Mouse (Mus musculus): ENCODE measurements around the gene Glg1.

Glg1 gene

DNA sequence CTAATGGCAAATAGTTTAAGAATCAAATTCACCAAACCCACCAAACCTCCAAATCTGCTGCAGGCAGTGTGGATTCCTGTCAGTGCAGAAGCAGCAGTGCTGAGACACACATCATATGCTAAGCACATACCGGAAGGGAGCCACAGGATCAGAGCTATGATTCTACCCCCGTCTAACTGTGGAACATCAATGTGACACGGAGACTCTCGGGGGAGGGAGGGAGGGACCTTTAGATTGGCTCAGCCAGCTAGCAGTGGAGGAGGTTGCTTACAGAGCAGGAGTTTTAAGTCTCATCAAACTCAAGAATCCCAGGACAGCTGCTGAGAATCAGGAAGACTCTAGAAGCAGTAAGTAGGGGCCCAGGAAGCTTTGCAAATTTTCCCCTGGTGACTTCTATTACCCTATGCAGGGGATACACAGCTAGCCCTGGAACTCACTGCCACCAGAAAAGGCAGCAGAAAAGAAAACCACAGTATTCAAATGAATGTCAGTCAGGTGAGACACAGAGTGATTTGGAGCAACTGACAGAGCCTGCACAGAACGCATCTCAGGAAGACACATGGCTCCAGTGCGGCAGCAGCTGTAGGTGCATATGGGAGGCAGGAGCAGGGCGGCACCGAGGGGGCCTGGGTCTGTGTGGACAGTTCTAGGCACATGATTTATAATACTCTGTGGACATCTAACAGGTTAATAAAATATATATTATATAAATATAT is 103.1 kb downstream of the Glg1 start:
- in situ Hi-C loops (cut with MboI, MseI) = no loop called here

DNA sequence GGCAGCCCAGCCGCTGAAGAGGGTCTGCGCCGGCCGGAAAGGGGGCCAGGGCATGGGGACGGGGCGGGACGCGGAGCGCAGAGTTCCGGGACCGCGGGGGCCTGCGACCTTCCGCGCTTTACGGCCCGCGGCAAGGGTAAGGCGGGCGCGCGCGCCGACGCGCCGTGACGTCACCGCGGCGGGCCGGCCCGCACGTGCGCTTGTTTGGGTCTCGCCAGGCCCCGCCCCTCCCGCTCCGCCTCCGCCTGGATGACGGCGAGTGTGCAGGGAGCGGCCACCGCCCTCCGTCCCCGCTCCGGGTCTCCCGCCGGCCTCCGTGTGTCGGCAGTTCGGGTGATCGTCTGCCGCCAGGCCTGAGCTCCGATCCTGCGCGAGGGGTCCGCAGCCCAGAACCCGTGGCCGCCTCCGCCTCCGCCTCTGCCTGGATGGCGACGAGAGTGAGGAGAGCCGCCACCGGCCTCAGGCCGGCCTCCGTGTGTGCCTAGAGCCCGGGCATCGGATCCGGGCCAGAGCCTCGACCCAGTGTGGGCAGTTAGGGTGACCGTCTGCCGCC is 113.5 kb downstream of the Glg1 start:
- in situ Hi-C loops (cut with MboI, MseI) = loop anchor here (10.0 kb wide), 1 partner anchor 51 kb away; the partner anchor contains the start of genes Clec18a and Pdpr

DNA sequence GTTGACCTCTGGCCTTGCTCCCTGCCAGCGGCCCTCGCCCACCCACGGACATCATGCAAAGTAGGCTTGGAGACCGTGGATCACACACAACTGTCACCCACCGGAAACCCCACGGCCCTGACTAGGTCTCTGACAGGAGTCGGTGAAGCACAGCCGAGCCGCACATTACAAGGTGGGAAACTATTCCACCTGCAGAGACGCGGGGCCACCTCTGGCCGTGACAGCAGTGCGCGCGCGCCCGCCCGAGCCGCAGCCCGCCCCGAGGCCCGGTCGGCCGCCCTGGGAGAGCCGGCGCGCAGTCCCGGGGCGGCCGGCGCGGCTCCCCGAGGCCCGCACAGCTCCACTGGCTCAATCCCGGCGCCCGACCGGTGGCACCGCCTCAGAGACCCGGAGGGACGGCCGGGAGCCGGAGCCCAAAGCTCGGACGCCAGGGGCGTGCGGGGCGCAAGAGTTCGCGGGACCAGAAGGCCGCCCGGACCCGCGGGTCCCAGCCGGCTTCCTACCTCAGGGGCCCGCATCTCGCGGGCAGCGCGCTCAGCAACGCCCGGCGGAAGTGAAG is 114.0 kb downstream of the Glg1 start:
- in situ Hi-C loops (cut with MboI, MseI) = loop anchor here (10.0 kb wide), 1 partner anchor 50 kb away; the partner anchor contains the start of genes Clec18a and Pdpr

DNA sequence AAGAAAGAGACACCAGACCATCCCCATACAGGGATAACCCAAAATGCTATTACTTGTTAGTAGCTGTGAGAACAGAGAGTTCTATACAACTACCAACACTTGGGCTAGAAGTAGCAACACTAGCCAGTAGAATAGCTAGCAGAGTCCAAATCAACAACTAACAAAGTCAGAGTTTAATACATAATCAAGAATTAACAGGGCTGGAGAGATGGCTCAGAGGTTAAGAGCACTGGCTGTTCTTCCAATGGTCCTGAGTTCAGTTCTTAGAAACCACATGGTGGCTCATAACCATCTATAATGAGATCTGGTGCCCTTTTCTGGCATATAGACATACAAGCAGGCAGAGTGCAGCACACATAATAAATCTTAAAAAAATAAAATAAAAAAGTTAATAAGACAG is 116.5 kb downstream of the Glg1 start:
- in situ Hi-C loops (cut with MboI, MseI) = loop anchor here (10.0 kb wide), 1 partner anchor 48 kb away; the partner anchor contains the start of genes Clec18a and Pdpr

DNA sequence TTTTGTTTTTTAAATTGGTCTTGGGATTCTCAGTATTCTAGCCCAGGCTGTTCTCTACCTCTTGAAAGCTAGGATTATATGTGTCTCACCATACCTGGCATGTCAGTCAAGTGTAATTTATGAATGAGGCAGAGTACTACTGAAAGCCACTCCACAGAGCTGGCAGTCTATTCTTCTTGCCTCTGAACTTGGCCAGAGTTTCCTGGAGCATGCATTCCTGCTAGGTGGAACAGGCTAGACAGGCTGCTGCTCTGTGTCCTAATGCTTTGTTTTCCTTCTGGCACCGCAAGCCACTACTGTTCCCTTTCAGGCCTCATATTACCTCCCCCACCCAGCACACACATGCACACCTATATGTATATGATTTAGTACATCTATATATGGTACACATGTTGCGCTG is 128.3 kb downstream of the Glg1 start:
- in situ Hi-C loops (cut with MboI, MseI) = no loop called here

DNA sequence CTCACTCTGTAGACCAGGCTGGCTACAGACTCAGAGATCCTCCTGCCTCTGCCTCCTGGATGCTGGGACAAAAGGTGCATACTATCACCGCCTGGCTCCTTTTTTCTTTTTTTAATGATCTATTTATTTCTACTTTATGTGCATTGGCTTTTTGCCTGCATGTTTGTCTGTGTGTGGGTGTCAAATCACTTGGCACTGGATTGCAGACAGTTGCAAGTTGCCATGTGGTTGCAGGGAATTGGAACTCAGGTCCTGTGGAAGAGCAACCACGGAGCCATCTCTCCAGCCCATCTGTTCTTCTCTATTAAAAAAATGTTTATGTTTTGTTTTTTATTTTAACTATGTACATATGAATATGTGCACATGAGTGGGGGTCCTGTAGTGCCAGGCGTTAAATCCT is 139.5 kb downstream of the Glg1 start:
- in situ Hi-C loops (cut with MboI, MseI) = no loop called here

DNA sequence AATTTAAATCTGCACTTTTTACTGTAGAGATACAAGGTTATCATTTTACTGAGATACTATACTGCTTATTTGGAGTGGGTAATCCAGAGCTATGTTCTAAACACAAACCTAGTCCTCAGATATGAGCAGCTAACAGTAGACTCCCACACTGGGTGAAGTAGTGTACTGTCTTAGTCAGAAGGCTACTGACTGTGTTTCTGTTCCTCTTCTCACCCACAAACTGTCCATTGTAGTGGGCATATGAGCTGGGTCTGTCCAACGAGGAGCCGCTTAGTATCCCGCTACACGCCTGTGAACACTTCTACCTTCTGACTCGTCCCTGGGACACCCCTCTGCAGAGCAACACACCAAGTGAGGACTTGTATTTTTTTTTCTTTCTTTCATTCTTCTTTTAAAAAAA is 144.1 kb downstream of the Glg1 start:
- in situ Hi-C loops (cut with MboI, MseI) = no loop called here
